Mouse (Mus musculus) olfactory bulb, adult 2 months (tissue): ENCODE data around the gene Cmtm4.

ENCODE experiments used
- CTCF ChIP-seq: fragments of 200-500 bp; IDR thresholded peaks from 2 replicates; pipeline ENCODE4 v1.5.1; 2012; ENCODE audit warnings: low read depth, mild to moderate bottlenecking, low read length, moderate library complexity; ENCODE audit not compliant: insufficient read depth
- POLR2A ChIP-seq: fragments of 200-500 bp; IDR thresholded peaks from 2 replicates; pipeline ENCODE4 v1.6.1; 2012; ENCODE audit warnings: mild to moderate bottlenecking, low read depth, low read length, moderate library complexity; ENCODE audit not compliant: insufficient read depth

GRCm38 (mm10) chr8:104442299-104443124 is 46.9 kb upstream of the Cmtm4 start, which contains the start of gene Dync1li2:
- TF ChIP-seq CTCF (peak; percentile 84), POLR2A (peak; percentile 62; the same call in 1 of the 2 replicates)
